Mouse (Mus musculus) embryo, embryonic 9.5 days (tissue): ENCODE results near the gene Inka1.
"Not testable (repeated sequence)": the region's sequence is repeated elsewhere in the genome, so short reads cannot be mapped to it uniquely, and the experiment has no call there.

Experiments
- DNase-seq: peaks from one replicate; pipeline ENCODE4 v3.0.0-alpha.2; 2017; ENCODE audit errors: extremely low spot score

The Inka1 gene

GRCm38 (mm10) chr9:107985131-107986119, at the start of gene Inka1:
TSS of gene Inka1 (minus strand) at chr9:107985879.
- peak; percentile 90 for DNase-seq

GRCm38 (mm10) chr9:108032126-108032525, 46.4 kb upstream of the Inka1 start:
- no peak for DNase-seq

GRCm38 (mm10) chr9:108027867-108028266, 42.2 kb upstream of the Inka1 start:
- no peak for DNase-seq

- DNase-seq = no peak
These were observed 40.9 kb upstream of the Inka1 start for GRCm38 (mm10) chr9:108026584-108026983.

- DNase-seq = no peak
These were observed 37.5 kb upstream of the Inka1 start for GRCm38 (mm10) chr9:108023216-108023615.

- DNase-seq = no peak
These were observed 35.1 kb upstream of the Inka1 start for GRCm38 (mm10) chr9:108020741-108021140.

GRCm38 (mm10) chr9:108017127-108017526, 31.4 kb upstream of the Inka1 start:
- no peak for DNase-seq

GRCm38 (mm10) chr9:108013577-108013976, 27.9 kb upstream of the Inka1 start:
- not testable (repeated sequence) for DNase-seq

GRCm38 (mm10) chr9:108010385-108010784, 24.7 kb upstream of the Inka1 start:
- DNase-seq = no peak

- DNase-seq = no peak
These were observed 22.4 kb upstream of the Inka1 start for GRCm38 (mm10) chr9:108008041-108008440.

GRCm38 (mm10) chr9:108003531-108003890, 17.8 kb upstream of the Inka1 start:
- DNase-seq = peak; percentile 12

GRCm38 (mm10) chr9:108002778-108003530, 17.3 kb upstream of the Inka1 start:
- no peak for DNase-seq

GRCm38 (mm10) chr9:108001922-108002770, 16.5 kb upstream of the Inka1 start, which contains the start of gene Ip6k1:
TSS of gene Ip6k1 (plus strand) at chr9:108002501.
- peak; percentile 99 for DNase-seq

- no peak for DNase-seq
These were observed 10.4 kb upstream of the Inka1 start, which contains the start of gene Gm20662 for GRCm38 (mm10) chr9:107996049-107996448. TSS of gene Gm20662 (plus strand) at chr9:107996349.

- DNase-seq = no peak
These were observed 9.8 kb upstream of the Inka1 start for GRCm38 (mm10) chr9:107995513-107995912.

- no peak for DNase-seq
These were observed 8.8 kb upstream of the Inka1 start for GRCm38 (mm10) chr9:107994464-107994863.

GRCm38 (mm10) chr9:107993013-107993412, 7.3 kb upstream of the Inka1 start:
- DNase-seq = no peak

GRCm38 (mm10) chr9:107992197-107992596, 6.5 kb upstream of the Inka1 start, which contains the start of gene Cdhr4:
TSS of gene Cdhr4 (plus strand) at chr9:107992497.
- DNase-seq = no peak

GRCm38 (mm10) chr9:107987950-107988349, 2.3 kb upstream of the Inka1 start:
- no peak for DNase-seq

- DNase-seq = peak; percentile 89
These were observed 697 bp upstream of the Inka1 start for GRCm38 (mm10) chr9:107986376-107986775.

- no peak for DNase-seq
These were observed 974 bp downstream of the Inka1 start for GRCm38 (mm10) chr9:107984754-107985055.
